Mouse (Mus musculus) intestine, embryonic 14.5 days (tissue): Measurements from ENCODE around the gene Spag9. TPM values are rescaled to one million over a fixed set of nuclear protein-coding genes. Genes with fewer than 3 reads are reported as not detected.

Experiments used
- ATAC-seq: fragments of 200-750 bp; cut with Nextera tagmentation; replicated peaks from 2 replicates; pipeline ENCODE4 v1.8.0; 2017; ENCODE audit warnings: low read depth, moderate number of reproducible peaks, moderate TSS enrichment, moderate library complexity; ENCODE audit not compliant: low FRiP score, low TSS enrichment
- DNase-seq: peaks from one replicate; pipeline ENCODE4 v3.0.0-alpha.2; 2018; ENCODE audit warnings: low spot score
- H3K27ac ChIP-seq: fragments of 300-500 bp; sonication (generic); 2 replicates; pipeline ENCODE4 v1.5.1; 2014; ENCODE audit warnings: low read depth, mild to moderate bottlenecking, control low read depth
- H3K27me3 ChIP-seq: fragments of 300-500 bp; sonication (generic); replicated peaks from 2 replicates; pipeline ENCODE4 v1.6.1; 2014; ENCODE audit warnings: low read length, control low read depth; ENCODE audit not compliant: control insufficient read depth, insufficient read depth
- H3K36me3 ChIP-seq: fragments of 300-500 bp; sonication (generic); 2 replicates; pipeline ENCODE4 v1.6.1; 2014; ENCODE audit warnings: low read length, control low read depth; ENCODE audit not compliant: control insufficient read depth, insufficient read depth
- H3K4me1 ChIP-seq: fragments of 300-500 bp; sonication (generic); replicated peaks from 2 replicates; pipeline ENCODE4 v1.6.1; 2014; ENCODE audit warnings: low read length, control low read depth, mixed read lengths; ENCODE audit not compliant: control insufficient read depth, insufficient read depth
- H3K4me2 ChIP-seq: fragments of 300-500 bp; sonication (generic); 2 replicates; pipeline ENCODE4 v1.6.1; 2014; ENCODE audit warnings: low read length
- H3K4me3 ChIP-seq: fragments of 300-500 bp; sonication (generic); 2 replicates; pipeline ENCODE4 v1.5.1; 2014; ENCODE audit warnings: low read depth, low read length, control low read depth, mixed read lengths
- H3K9ac ChIP-seq: fragments of 300-500 bp; sonication (generic); 2 replicates; pipeline ENCODE4 v1.6.1; 2014; ENCODE audit warnings: mild to moderate bottlenecking, low read length
- H3K9me3 ChIP-seq: fragments of 300-500 bp; sonication (generic); 2 replicates; pipeline ENCODE4 v1.6.1; 2016; ENCODE audit warnings: low read length, control low read depth; ENCODE audit not compliant: control insufficient read depth
- WGBS: fragments of 180-500 bp; shearing (Covaris S2); extraction: QIAGEN DNeasy Blood & Tissue Kit; methylation state at CpG from one replicate; pipeline ENCODE4 v1.1.7; 2014; 5-methylcytosine and 5-hydroxymethylcytosine counted together
- polyA plus RNA-seq: library from polyadenylated mRNA; unstranded; fragments of >200 nt; fragmentation: Nextera tagmentation; extraction: Ambion mirVana; gene quantifications from 2 replicates; pipeline ENCODE4 v1.2.1, GENCODE M21; 2014

Gene Spag9
- polyA plus RNA-seq = 50.0 and 50.9 TPM in 2 replicates

- Histone ChIP-seq H3K4me1 (peaks cover 16% of the 10 kb centered on the region), H3K9me3 (no peaks in the 10 kb centered on the region), H3K36me3 (no peaks in the 10 kb centered on the region), H3K27me3 (no peaks in the 10 kb centered on the region), H3K9ac (peak within 1 kb of the TSS; percentile 81), H3K27ac (peak within 1 kb of the TSS; percentile 94), H3K4me2 (peak within 1 kb of the TSS; percentile 90), H3K4me3 (peak within 1 kb of the TSS; percentile 95)
- under 1% methylated on average over 64 of the region's 70 CpGs for WGBS
- ATAC-seq (peak; percentile 90), DNase-seq (peak; percentile 94)
Measured at GRCm38 (mm10) chr11:93995720-93996305, at the start of gene Spag9. Gene Spag9, plus strand, starts transcription at chr11:93996091.

- Histone ChIP-seq H3K9me3 (no peaks in the 10 kb centered on the region), H3K4me1 (0 out of 2 replicates have a peak, but pooled peaks cover 9% of the 10 kb centered on the region), H3K4me3 (no peak overlapping the region), H3K27ac (no peak overlapping the region), H3K27me3 (no peaks in the 10 kb centered on the region), H3K36me3 (peaks cover 69% of the 10 kb centered on the region), H3K9ac (no peak overlapping the region), H3K4me2 (no peak overlapping the region)
- DNase-seq = no peak
- no peak for ATAC-seq
- WGBS = 91% methylated on average over 9 of the region's 9 CpGs
Measured at GRCm38 (mm10) chr11:93948887-93949567, 46.9 kb upstream of the Spag9 start.

DNA sequence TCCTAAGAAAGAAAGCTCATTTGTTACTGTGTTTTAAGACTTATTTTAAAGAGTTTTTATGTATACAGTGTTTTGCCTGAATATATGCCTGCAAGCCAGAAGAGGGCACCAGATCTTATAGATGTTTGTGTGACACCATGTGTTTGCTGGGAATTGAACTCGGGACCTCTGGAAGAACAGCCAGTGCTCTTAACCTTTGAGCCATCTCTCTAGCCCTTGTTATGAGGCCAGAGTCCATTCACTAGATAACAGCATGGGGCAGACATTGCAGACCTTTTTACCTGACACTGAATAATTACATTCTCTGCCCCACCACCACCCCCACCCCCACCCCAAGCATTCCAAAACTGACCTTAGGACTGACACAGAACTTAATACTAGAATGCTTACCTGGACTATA is 45.8 kb upstream of the Spag9 start:
- 92% methylated on average over 1 of the region's 1 CpGs for WGBS
- Histone ChIP-seq H3K36me3 (peaks cover 64% of the 10 kb centered on the region), H3K4me3 (no peak overlapping the region), H3K9me3 (no peaks in the 10 kb centered on the region), H3K9ac (no peak overlapping the region), H3K27ac (no peak overlapping the region), H3K4me2 (no peak overlapping the region), H3K4me1 (peaks cover 14% of the 10 kb centered on the region; the same call in 1 of the 2 replicates), H3K27me3 (no peaks in the 10 kb centered on the region)
- ATAC-seq = no peak
- DNase-seq = no peak

- Histone ChIP-seq H3K4me1 (peaks cover 21% of the 10 kb centered on the region), H3K4me3 (no peak overlapping the region), H3K9ac (no peak overlapping the region), H3K4me2 (no peak overlapping the region), H3K27me3 (no peaks in the 10 kb centered on the region), H3K36me3 (peaks cover 54% of the 10 kb centered on the region), H3K27ac (no peak overlapping the region), H3K9me3 (no peaks in the 10 kb centered on the region)
- 71% methylated on average over 5 of the region's 5 CpGs for WGBS
- ATAC-seq (no peak), DNase-seq (no peak)
Measured at GRCm38 (mm10) chr11:93952376-93952775, 43.5 kb upstream of the Spag9 start.

DNA sequence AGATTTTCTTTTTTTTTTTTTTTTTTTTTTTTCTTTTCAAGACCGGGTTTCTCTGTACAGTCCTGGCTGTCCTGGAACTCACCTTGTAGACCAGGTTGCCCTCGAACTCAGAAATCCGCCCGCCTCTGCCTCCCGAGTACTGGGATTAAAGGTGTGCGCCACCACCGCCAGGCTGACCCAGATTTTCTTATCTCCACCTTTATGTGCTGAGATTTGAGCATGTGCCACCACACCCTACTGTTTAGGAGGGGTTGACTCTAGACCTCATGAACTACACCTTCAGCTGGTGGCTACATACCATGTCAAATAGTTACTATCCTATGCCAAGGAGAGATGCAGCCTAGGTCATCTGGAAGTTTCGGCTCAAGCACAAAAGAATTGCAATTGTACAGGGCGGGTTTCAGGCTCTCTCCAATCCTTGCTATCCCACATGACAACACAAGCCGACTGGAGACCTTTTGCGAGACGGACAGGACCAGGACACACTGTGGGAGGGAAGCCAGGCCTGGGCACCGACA is 41.1 kb upstream of the Spag9 start:
- Histone ChIP-seq H3K4me3 (peak overlapping the region; percentile 61), H3K9ac (peak overlapping the region; percentile 72), H3K27ac (peak overlapping the region; percentile 90), H3K9me3 (no peaks in the 10 kb centered on the region), H3K36me3 (peaks cover 64% of the 10 kb centered on the region), H3K4me1 (peaks cover 21% of the 10 kb centered on the region), H3K27me3 (no peaks in the 10 kb centered on the region), H3K4me2 (peak overlapping the region; percentile 78)
- peak; percentile 79 for DNase-seq
- WGBS = 43% methylated on average over 13 of the region's 13 CpGs
- ATAC-seq = peak; percentile 7; the same call in 1 of the 2 replicates

- Histone ChIP-seq H3K9me3 (no peaks in the 10 kb centered on the region), H3K4me2 (peak overlapping the region; percentile 78), H3K4me1 (peaks cover 21% of the 10 kb centered on the region), H3K27ac (peak overlapping the region; percentile 90), H3K4me3 (peak overlapping the region; percentile 61), H3K36me3 (peaks cover 64% of the 10 kb centered on the region), H3K9ac (peak overlapping the region; percentile 72), H3K27me3 (no peaks in the 10 kb centered on the region)
- ATAC-seq = peak; percentile 96
- under 1% methylated on average over 67 of the region's 67 CpGs for WGBS
- peak; percentile 95 for DNase-seq
Measured at GRCm38 (mm10) chr11:93955256-93956150, 40.4 kb upstream of the Spag9 start.

DNA sequence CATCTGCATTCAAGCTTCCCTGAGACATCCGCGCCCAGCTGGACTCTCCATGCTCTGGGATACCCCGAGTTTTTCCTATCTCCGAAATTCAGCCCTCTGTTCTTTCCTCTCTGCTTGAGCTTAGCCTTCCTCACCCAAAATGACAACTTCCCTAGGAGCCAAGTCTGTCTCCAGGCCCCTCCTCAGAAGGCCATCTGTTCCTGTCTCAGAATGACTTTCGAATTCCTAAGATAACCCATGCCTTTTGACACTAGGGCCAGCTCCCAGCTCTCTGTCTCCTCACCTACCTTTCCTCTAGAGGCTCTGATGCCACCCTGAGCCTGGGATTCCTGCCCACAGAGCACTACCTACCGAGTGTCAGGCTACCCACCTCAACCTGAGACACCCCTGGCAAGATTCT is 39.7 kb upstream of the Spag9 start, which contains the start of gene Nme2:
TSS of gene Nme2 (minus strand) at position 101 of the 400 bp plus-strand sequence.
- H3K4me2 ChIP-seq = peak within 1 kb of the TSS; percentile 78
- H3K36me3 ChIP-seq = peaks cover 63% of the 10 kb centered on the region
- H3K27ac ChIP-seq = peak within 1 kb of the TSS; percentile 90
- no peak for DNase-seq
- no peaks in the 10 kb centered on the region for H3K27me3 ChIP-seq
- H3K4me1 ChIP-seq = peaks cover 21% of the 10 kb centered on the region
- peak; percentile 26 for ATAC-seq
- peak within 1 kb of the TSS; percentile 61 for H3K4me3 ChIP-seq
- no peaks in the 10 kb centered on the region for H3K9me3 ChIP-seq
- 1% methylated on average over 6 of the region's 6 CpGs for WGBS
- H3K9ac ChIP-seq = peak within 1 kb of the TSS; percentile 72

- no peaks in the 10 kb centered on the region for H3K9me3 ChIP-seq
- H3K36me3 ChIP-seq = peaks cover 63% of the 10 kb centered on the region
- DNase-seq = no peak
Measured at GRCm38 (mm10) chr11:93957031-93957555, 38.8 kb upstream of the Spag9 start.

More at GRCm38 (mm10) chr11:93957031-93957555, 38.8 kb upstream of the Spag9 start:
- Histone ChIP-seq H3K4me3 (no peak overlapping the region), H3K4me2 (no peak overlapping the region), H3K9ac (no peak overlapping the region), H3K4me1 (peaks cover 21% of the 10 kb centered on the region), H3K27me3 (no peaks in the 10 kb centered on the region), H3K27ac (no peak overlapping the region)
- WGBS = 75% methylated on average over 2 of the region's 2 CpGs
- ATAC-seq = no peak
